Mouse (Mus musculus) kidney, adult 2 months (tissue): ENCODE measurements around the gene Ube2n. TPM values are rescaled to one million over a fixed set of nuclear protein-coding genes. Genes with fewer than 3 reads are reported as not detected.

Experiments
- DNase-seq: peaks from one replicate; pipeline ENCODE4 v3.0.0; 2021
- H3K27ac ChIP-seq: fragments of 200-500 bp; 2 replicates; pipeline ENCODE4 v1.5.1; 2012; ENCODE audit warnings: low read depth, low read length, control low read depth, inconsistent platforms; ENCODE audit not compliant: insufficient read depth
- H3K27me3 ChIP-seq: fragments of 200-500 bp; replicated peaks from 2 replicates; pipeline ENCODE4 v1.6.1; 2012; ENCODE audit warnings: mild to moderate bottlenecking, moderate library complexity, low read length, inconsistent platforms; ENCODE audit not compliant: control insufficient read depth, insufficient read depth
- H3K36me3 ChIP-seq: fragments of 200-500 bp; 2 replicates; pipeline ENCODE4 v1.6.1; 2012; ENCODE audit warnings: mild to moderate bottlenecking, moderate library complexity, low read length, inconsistent platforms; ENCODE audit not compliant: control insufficient read depth, insufficient read depth
- H3K4me1 ChIP-seq: fragments of 200-500 bp; 2 replicates; pipeline ENCODE4 v1.6.1; 2011; ENCODE audit warnings: low read length; ENCODE audit not compliant: control insufficient read depth, insufficient read depth
- H3K4me3 ChIP-seq: fragments of 200-500 bp; 2 replicates; pipeline ENCODE4 v1.5.1; 2011; ENCODE audit warnings: mild to moderate bottlenecking, low read depth, low read length, control low read depth; ENCODE audit not compliant: insufficient read depth
- CTCF ChIP-seq: fragments of 200-500 bp; conservative IDR thresholded peaks from 2 replicates; pipeline ENCODE4 v1.5.1; 2011; ENCODE audit warnings: low read depth, mild to moderate bottlenecking, control low read depth, low read length, moderate library complexity, mixed read lengths; ENCODE audit not compliant: insufficient read depth, insufficient read length
- POLR2A ChIP-seq: fragments of 200-500 bp; IDR thresholded peaks from one replicate; pipeline ENCODE4 v1.6.1; 2011; ENCODE audit warnings: low read depth, low read length, control low read depth
- WGBS: fragments of 180-500 bp; shearing (Covaris S2); methylation state at CpG from one replicate; pipeline ENCODE4 v1.1.7; 2018; 5-methylcytosine and 5-hydroxymethylcytosine counted together
- polyA plus RNA-seq: library from polyadenylated mRNA; depleted of rRNA; stranded (reverse); fragments of >200 nt; gene quantifications from 2 replicates; pipeline ENCODE4 v1.2.3, GENCODE M21; 2012

Gene Ube2n
- polyA plus RNA-seq, 1 experiment = 53.2 TPM

- H3K27ac ChIP-seq = no peak overlapping the region
- no peaks in the 10 kb centered on the region for H3K27me3 ChIP-seq
- H3K4me3 ChIP-seq = no peak overlapping the region
- 50% methylated on average over 3 of the region's 3 CpGs for WGBS
- TF ChIP-seq POLR2A (no peak), CTCF (no peak)
- no peak for DNase-seq
- H3K4me1 ChIP-seq = peaks cover 10% of the 10 kb centered on the region; the same call in 1 of the 2 replicates
- H3K36me3 ChIP-seq = no peaks in the 10 kb centered on the region
Observed at GRCm38 (mm10) chr10:95539260-95539659, 24.3 kb downstream of the Ube2n start.

GRCm38 (mm10) chr10:95539841-95540240 lies 24.9 kb downstream of the Ube2n start:
- Histone ChIP-seq H3K4me1 (peaks cover 16% of the 10 kb centered on the region; the same call in 1 of the 2 replicates), H3K27ac (no peak overlapping the region), H3K27me3 (no peaks in the 10 kb centered on the region), H3K4me3 (no peak overlapping the region), H3K36me3 (no peaks in the 10 kb centered on the region)
- TF ChIP-seq POLR2A = no peak
- TF ChIP-seq CTCF = no peak
- DNase-seq = no peak
- 75% methylated on average over 3 of the region's 3 CpGs for WGBS

- no peak overlapping the region for H3K4me3 ChIP-seq
- H3K36me3 ChIP-seq = peaks cover 6% of the 10 kb centered on the region; the same call in 1 of the 2 replicates
- WGBS = 80% methylated on average over 4 of the region's 4 CpGs
- H3K4me1 ChIP-seq = peaks cover 21% of the 10 kb centered on the region
- TF ChIP-seq POLR2A (no peak), CTCF (no peak)
- H3K27ac ChIP-seq = peak overlapping the region; percentile 63; the same call in 1 of the 2 replicates
- H3K27me3 ChIP-seq = no peaks in the 10 kb centered on the region
- DNase-seq = no peak
Observed at GRCm38 (mm10) chr10:95542916-95543315, 28.0 kb downstream of the Ube2n start.

GRCm38 (mm10) chr10:95543377-95543776 lies 28.4 kb downstream of the Ube2n start:
- no peak for TF ChIP-seq POLR2A
- no peak for TF ChIP-seq CTCF
- WGBS = 66% methylated on average over 2 of the region's 2 CpGs
- DNase-seq = peak; percentile 50
- Histone ChIP-seq H3K27ac (peak overlapping the region; percentile 63; the same call in 1 of the 2 replicates), H3K4me3 (no peak overlapping the region), H3K27me3 (no peaks in the 10 kb centered on the region), H3K4me1 (peaks cover 25% of the 10 kb centered on the region), H3K36me3 (peaks cover 11% of the 10 kb centered on the region)

- no peaks in the 10 kb centered on the region for H3K27me3 ChIP-seq
- peak; percentile 82 for DNase-seq
- H3K36me3 ChIP-seq = peaks cover 14% of the 10 kb centered on the region
- H3K4me3 ChIP-seq = no peak overlapping the region
- peaks cover 29% of the 10 kb centered on the region for H3K4me1 ChIP-seq
- peak overlapping the region; percentile 19 for H3K27ac ChIP-seq
- no peak for TF ChIP-seq POLR2A
Observed at GRCm38 (mm10) chr10:95544004-95544403, 29.1 kb downstream of the Ube2n start.

- DNase-seq = no peak
- Histone ChIP-seq H3K4me3 (no peak overlapping the region), H3K4me1 (peaks cover 26% of the 10 kb centered on the region), H3K27ac (peak overlapping the region; percentile 19; the same call in 1 of the 2 replicates), H3K27me3 (no peaks in the 10 kb centered on the region), H3K36me3 (peaks cover 17% of the 10 kb centered on the region)
- no peak for TF ChIP-seq POLR2A
- WGBS = 67% methylated on average over 2 of the region's 2 CpGs
Observed at GRCm38 (mm10) chr10:95544651-95545050, 29.7 kb downstream of the Ube2n start.

GRCm38 (mm10) chr10:95545051-95545450 lies 30.1 kb downstream of the Ube2n start:
- WGBS = 54% methylated on average over 4 of the region's 4 CpGs
- Histone ChIP-seq H3K27ac (no peak overlapping the region), H3K4me1 (peaks cover 26% of the 10 kb centered on the region), H3K4me3 (no peak overlapping the region), H3K36me3 (peaks cover 19% of the 10 kb centered on the region), H3K27me3 (no peaks in the 10 kb centered on the region)
- no peak for DNase-seq
- TF ChIP-seq POLR2A = no peak

GRCm38 (mm10) chr10:95546178-95546577 lies 31.2 kb downstream of the Ube2n start:
- no peak for TF ChIP-seq POLR2A
- no peak for TF ChIP-seq CTCF
- H3K4me1 ChIP-seq = peaks cover 28% of the 10 kb centered on the region
- WGBS = 90% methylated on average over 2 of the region's 2 CpGs
- no peaks in the 10 kb centered on the region for H3K27me3 ChIP-seq
- peaks cover 22% of the 10 kb centered on the region for H3K36me3 ChIP-seq
- no peak for DNase-seq
- H3K27ac ChIP-seq = peak overlapping the region; percentile 38; the same call in 1 of the 2 replicates
- no peak overlapping the region for H3K4me3 ChIP-seq
